Mouse (Mus musculus) cerebellum, adult 8-10 months (tissue): ENCODE data around the gene Rhoj.
"Not testable (repeated sequence)": the region's sequence is repeated elsewhere in the genome, so short reads cannot be mapped to it uniquely, and the experiment has no call there.

ENCODE experiments used
- DNase-seq: peaks from one replicate; pipeline ENCODE4 v3.0.0; 2022

Gene Rhoj

GRCm38 (mm10) chr12:75396616-75397015 is 88.5 kb downstream of the Rhoj start:
- no peak for DNase-seq

GRCm38 (mm10) chr12:75397077-75397476 is 89.0 kb downstream of the Rhoj start:
- no peak for DNase-seq

DNA sequence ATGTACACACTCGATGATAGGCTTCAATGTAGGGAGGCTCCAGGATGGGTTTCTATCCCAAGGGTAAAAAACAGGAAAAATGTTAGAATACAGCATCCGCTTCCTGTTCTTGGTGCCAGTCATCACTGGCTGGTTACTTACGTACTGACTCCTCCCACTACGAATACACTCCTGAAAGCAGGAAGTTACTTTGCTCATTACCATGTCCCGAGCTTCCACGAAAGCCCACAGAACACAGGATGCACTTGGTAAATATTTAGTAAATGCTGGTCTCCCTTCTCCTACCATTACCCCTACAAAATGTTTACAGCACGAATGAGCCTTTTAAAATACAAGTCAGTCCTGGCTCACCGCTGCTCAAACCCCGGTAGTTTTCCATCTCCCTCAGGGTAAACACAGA is 104.8 kb downstream of the Rhoj start:
- no peak for DNase-seq

- DNase-seq, result no peak
Observed at GRCm38 (mm10) chr12:75414991-75415390, 106.9 kb downstream of the Rhoj start.

GRCm38 (mm10) chr12:75416681-75417080 is 108.6 kb downstream of the Rhoj start, which contains the start of gene Gphb5:
TSS of gene Gphb5 (minus strand) at chr12:75416781.
- DNase-seq, result no peak

- no peak for DNase-seq
Observed at GRCm38 (mm10) chr12:75424359-75424758, 116.2 kb downstream of the Rhoj start.

- no peak for DNase-seq
Observed at GRCm38 (mm10) chr12:75424817-75425216, 116.7 kb downstream of the Rhoj start.

DNA sequence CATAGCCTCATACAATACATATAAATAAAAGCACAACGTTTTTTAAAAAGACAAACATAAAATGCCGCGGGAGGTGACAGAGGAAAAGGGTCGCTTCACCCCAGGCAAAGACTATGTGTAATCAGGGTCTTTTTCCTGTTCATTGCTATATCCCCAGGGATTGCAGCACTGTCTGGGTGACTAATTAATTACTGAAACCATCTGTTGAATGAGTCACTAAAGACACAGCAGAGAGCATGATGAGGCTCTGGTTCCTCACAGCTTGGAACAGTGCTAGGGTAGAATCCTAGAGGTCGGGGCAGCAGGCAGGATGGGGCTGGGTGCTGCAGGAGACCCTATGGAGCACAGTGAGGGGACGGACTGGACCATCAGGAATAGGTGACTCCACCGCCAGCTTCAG is 117.8 kb downstream of the Rhoj start:
- DNase-seq, result no peak

DNA sequence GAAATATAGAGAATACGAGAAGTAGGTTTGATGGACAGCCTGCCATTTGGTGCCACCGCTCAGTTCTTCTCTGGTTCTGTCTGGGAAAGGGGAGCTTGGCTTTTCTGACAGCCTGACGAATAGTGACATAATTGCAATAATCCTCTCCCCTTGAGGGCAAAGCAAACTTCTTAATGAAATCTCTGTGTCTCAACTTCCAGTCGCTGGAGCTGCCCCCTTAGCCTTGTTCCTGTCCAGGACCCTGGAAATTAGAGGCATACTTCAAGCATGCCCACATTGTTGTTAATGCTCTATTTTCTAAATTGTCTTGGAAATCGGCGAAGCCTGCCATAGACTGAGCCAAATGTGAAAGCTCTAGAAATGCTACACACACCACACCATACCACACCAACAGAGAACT is 120.6 kb downstream of the Rhoj start:
- DNase-seq, result no peak

DNA sequence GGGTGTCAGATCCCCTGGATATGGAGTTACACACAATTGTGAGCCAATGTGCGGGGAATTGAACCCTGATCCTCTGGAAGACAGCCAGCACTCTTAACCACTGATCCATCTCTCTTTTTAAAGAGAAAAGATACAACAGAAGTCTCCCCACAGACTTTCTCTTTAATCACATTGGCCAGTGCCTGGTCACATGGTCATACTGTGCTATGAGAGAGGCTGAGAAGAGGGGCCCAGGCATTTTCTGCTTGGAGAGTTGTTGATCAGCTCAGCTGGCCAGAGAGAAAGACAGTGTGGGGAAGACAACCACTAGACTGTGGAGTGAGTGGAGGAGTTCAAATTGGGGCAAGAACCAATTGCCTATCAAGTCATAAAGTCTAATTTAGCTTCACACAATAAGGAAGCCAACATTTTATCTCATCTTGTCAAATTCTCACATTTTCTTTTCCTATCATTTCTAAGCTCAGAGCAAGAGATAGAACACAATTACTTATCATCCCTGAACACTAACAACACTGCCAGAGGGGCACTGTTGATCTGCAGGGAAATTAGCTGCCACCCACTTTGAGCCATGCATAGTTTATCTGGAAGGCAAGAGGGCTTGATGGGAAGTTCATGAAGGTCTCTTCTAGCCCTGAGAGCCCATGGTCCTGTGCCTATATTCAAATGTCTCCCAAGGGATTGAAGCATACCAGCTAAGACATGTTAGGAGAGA is 121.7 kb downstream of the Rhoj start:
- no peak for DNase-seq

DNA sequence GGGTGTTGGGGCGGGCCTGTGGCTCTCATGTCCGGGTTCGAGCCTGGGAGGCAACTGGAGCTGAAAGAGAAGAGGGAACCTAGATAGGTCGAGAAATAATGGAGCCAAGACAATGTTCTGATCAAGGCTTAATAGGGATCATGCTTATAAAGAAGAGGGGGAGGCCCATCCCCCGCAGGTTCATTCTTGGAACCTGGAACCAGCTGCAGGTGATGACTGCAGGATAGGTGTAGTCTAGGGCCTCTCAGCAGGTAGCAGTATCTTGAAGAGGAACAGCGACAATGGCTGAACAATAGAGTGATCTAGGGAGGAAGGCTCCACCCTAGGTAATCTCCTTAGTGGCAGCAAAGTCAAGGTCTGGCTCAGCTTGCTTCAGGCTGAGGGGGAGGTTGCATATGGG is 124.3 kb downstream of the Rhoj start:
- not testable (repeated sequence) for DNase-seq

- DNase-seq, result no peak
Observed at GRCm38 (mm10) chr12:75446245-75446644, 138.1 kb downstream of the Rhoj start.

- no peak for DNase-seq
Observed at GRCm38 (mm10) chr12:75448921-75449320, 140.8 kb downstream of the Rhoj start.

DNA sequence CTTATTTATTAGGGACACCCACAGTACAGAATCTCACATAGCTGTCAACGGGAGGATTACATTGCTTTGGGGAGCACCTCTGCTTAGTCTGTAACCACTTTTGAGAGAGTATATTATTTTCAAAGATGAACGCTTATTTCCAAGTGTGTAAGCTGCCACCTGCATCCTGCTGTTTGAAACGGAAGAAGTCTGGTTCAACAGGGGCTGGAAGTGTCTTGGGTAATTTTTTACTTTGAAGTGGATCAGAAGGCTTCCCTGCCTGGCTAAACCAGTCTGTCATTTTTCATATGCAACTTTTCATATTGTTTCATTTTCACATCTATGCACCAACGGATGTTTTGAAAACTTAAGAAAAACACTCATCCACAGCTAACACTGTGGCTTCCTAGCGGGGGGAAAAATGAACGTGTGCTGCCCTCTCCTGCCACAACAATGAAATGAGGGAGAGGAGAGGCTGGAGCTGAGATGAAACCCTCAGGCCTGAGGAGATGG is 141.4 kb downstream of the Rhoj start:
- DNase-seq, result no peak

GRCm38 (mm10) chr12:75450011-75450410 is 141.9 kb downstream of the Rhoj start:
- DNase-seq, result no peak

- DNase-seq, result no peak
Observed at GRCm38 (mm10) chr12:75450592-75450991, 142.5 kb downstream of the Rhoj start.
